Mouse (Mus musculus): ENCODE results near the gene Nup133. TPM values are rescaled to one million over a fixed set of nuclear protein-coding genes. Genes with fewer than 3 reads are reported as not detected.

Nup133 gene
- polyA plus RNA-seq, 1 experiment from 2014 or later = 44.7 TPM

DNA sequence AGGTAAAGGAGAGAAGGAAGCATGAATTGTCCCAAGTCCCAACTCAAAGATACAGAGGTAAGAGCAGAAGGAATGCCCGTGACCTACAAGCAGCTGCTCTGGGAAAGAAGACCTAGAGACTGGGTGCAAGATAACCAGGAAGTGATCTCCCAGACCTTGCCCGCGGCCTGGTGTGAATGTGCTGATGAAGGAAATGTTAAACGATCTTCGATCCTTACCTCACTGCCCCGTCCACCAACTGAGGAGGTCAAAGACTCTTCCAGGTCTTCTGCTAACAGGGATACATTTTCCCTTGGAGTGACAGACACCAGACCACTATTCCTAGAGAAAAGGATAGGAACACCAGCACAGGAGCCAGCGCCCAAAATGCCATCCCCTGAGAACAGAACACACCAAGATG, 20.0 kb downstream of the Nup133 start:
- Histone ChIP-seq H3K4me3 (no peak overlapping the region), H3K27ac (no peak overlapping the region), H3K4me1 (replicated peaks) (no peaks in the 10 kb centered on the region), H3K9me3 (no peaks in the 10 kb centered on the region), H3K36me3 (peaks cover 94% of the 10 kb centered on the region), H3K27me3 (ENCODE audit: insufficient read depth, poor library complexity, severe bottlenecking) (no peaks in the 10 kb centered on the region)
- no peak for DNase-seq (ENCODE audit: low spot score)
- 92% methylated on average over 7 of the region's 7 CpGs for WGBS

DNA sequence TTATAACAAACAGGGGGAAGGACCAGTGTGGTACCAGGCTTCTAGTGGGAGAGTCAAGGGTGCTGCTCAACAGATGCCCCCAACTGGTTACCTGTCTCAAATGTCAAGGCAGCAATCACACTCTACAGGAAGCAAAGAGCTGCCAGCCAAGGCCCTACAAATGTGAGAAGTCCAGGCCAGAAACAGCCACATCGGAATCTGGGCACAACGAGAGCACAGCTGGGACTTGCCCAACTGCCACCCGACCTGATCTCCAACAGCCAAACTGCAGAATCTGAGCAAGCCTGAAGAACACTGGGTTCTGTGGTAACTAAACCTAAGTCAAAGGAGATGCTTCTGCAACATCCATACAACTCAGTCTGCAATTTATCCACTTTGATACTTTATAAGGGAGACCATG, 23.4 kb downstream of the Nup133 start:
- H3K36me3 ChIP-seq = peaks cover 96% of the 10 kb centered on the region
- 93% methylated on average over 3 of the region's 3 CpGs for WGBS
- H3K27me3 ChIP-seq (ENCODE audit: insufficient read depth, poor library complexity, severe bottlenecking) = no peaks in the 10 kb centered on the region
- no peaks in the 10 kb centered on the region for H3K4me1 ChIP-seq (replicated peaks)
- no peaks in the 10 kb centered on the region for H3K9me3 ChIP-seq
- H3K27ac ChIP-seq = no peak overlapping the region
- H3K4me3 ChIP-seq = no peak overlapping the region
- no peak for DNase-seq (ENCODE audit: low spot score)

GRCm38 (mm10) chr8:123924719-123925118, 24.3 kb downstream of the Nup133 start:
- Histone ChIP-seq H3K4me3 (no peak overlapping the region), H3K9me3 (no peaks in the 10 kb centered on the region), H3K4me1 (replicated peaks) (no peaks in the 10 kb centered on the region), H3K27ac (no peak overlapping the region), H3K36me3 (peaks cover 96% of the 10 kb centered on the region), H3K27me3 (ENCODE audit: insufficient read depth, poor library complexity, severe bottlenecking) (no peaks in the 10 kb centered on the region)
- DNase-seq (ENCODE audit: low spot score) = peak; percentile 79
- 25% methylated on average over 2 of the region's 2 CpGs for WGBS

DNA sequence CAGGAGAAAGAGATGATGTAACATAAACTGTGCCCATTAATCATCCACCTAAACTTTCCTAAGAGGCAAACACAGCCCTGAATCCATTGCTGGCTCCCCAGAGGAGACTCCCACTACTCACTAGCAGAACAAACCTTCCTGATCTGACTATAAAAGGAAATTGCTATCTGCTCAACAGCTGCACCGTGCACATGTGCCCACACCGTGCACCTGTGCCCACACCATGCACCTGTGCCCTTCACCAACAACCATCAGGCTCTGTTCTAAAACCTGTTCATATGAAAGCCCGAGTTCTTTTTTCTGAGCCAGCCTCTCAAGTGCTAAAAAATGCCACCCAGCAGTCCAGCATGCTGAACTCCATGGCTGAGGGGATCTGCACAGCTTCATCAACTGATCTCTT, 34.4 kb downstream of the Nup133 start:
- no peak for DNase-seq (ENCODE audit: low spot score)

DNA sequence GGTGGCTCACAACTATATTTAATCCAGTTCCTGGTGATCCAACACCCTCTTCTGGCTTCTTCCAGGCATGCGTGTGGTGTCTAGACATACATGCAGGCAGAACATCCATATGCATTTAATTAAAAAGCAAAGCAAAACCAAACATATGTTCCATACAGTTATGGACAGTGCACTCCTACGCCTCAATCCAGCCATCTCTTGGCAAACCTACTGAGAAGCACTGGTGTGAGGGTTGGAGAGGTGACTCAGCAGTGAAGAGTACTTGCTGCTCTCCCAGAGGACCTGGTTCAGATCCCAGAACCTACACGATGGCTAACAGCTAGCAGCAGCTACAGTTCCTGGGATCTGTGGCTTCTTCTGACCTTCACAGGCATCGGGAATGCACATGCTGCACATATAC, 36.8 kb downstream of the Nup133 start:
- peaks cover 100% of the 10 kb centered on the region for H3K36me3 ChIP-seq
- no peaks in the 10 kb centered on the region for H3K27me3 ChIP-seq (ENCODE audit: insufficient read depth, poor library complexity, severe bottlenecking)
- no peak overlapping the region for H3K27ac ChIP-seq
- WGBS = 94% methylated on average over 4 of the region's 4 CpGs
- H3K4me3 ChIP-seq = no peak overlapping the region
- no peaks in the 10 kb centered on the region for H3K4me1 ChIP-seq (replicated peaks)
- no peak for DNase-seq (ENCODE audit: low spot score)
- no peaks in the 10 kb centered on the region for H3K9me3 ChIP-seq

More for the DNA sequence above, 34.4 kb downstream of the Nup133 start:
- Histone ChIP-seq H3K4me3 (no peak overlapping the region), H3K36me3 (peaks cover 100% of the 10 kb centered on the region), H3K27ac (no peak overlapping the region), H3K9me3 (no peaks in the 10 kb centered on the region), H3K4me1 (replicated peaks) (no peaks in the 10 kb centered on the region), H3K27me3 (ENCODE audit: insufficient read depth, poor library complexity, severe bottlenecking) (no peaks in the 10 kb centered on the region)
- WGBS = 97% methylated on average over 3 of the region's 3 CpGs

GRCm38 (mm10) chr8:123907604-123908003, 41.5 kb downstream of the Nup133 start:
- Histone ChIP-seq H3K27me3 (ENCODE audit: insufficient read depth, poor library complexity, severe bottlenecking) (no peaks in the 10 kb centered on the region), H3K4me1 (replicated peaks) (no peaks in the 10 kb centered on the region), H3K36me3 (peaks cover 99% of the 10 kb centered on the region), H3K9me3 (no peaks in the 10 kb centered on the region), H3K4me3 (no peak overlapping the region), H3K27ac (no peak overlapping the region)
- 93% methylated on average over 6 of the region's 6 CpGs for WGBS
- no peak for DNase-seq (ENCODE audit: low spot score)

DNA sequence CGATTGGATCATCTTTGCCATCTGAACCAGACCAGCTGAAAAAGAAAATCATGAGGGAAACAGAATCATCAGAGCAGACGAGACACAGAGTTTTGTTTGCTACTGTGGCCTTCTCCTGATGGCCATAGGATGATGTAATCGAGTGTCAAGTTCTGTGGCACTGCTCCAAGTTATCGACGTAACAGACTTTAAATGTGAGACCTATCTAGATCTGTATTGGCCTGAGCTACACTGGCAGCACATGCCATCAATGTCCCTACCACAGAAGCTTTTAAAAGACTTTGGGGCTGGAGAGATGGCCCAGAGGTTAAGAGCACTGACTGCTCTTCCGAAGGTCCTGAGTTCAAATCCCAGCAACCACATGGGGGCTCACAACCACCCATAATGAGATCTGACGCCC, 46.4 kb downstream of the Nup133 start:
- no peaks in the 10 kb centered on the region for H3K27me3 ChIP-seq (ENCODE audit: insufficient read depth, poor library complexity, severe bottlenecking)
- 91% methylated on average over 7 of the region's 7 CpGs for WGBS
- no peaks in the 10 kb centered on the region for H3K9me3 ChIP-seq
- H3K4me3 ChIP-seq = no peak overlapping the region
- no peak overlapping the region for H3K27ac ChIP-seq
- peaks cover 92% of the 10 kb centered on the region for H3K36me3 ChIP-seq
- no peaks in the 10 kb centered on the region for H3K4me1 ChIP-seq (replicated peaks)
- DNase-seq (ENCODE audit: low spot score) = no peak

DNA sequence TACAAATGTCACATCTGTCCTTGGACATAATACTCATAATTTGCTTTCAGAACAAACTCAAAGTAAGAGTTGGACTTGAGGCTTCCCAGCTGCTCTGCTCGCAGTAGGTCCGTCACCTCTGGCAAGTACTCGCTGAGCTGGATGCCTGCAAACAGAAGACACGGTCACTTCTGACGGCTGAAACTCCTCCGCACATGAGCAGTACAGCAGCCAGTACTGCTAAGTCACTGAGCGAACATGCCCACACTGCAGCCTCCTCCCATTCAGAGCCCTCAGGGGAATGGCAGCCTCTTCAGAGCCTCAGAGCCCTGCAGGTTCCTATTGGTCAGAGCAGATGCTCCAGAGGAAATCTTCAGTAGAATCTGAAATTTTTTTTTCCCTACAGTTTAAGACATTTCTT, 49.7 kb downstream of the Nup133 start:
- DNase-seq (ENCODE audit: low spot score) = no peak
- no peaks in the 10 kb centered on the region for H3K9me3 ChIP-seq
- H3K36me3 ChIP-seq = peaks cover 60% of the 10 kb centered on the region
- no peaks in the 10 kb centered on the region for H3K4me1 ChIP-seq (replicated peaks)
- H3K4me3 ChIP-seq = no peak overlapping the region
- 91% methylated on average over 7 of the region's 7 CpGs for WGBS
- peaks cover 26% of the 10 kb centered on the region for H3K27me3 ChIP-seq (ENCODE audit: insufficient read depth, poor library complexity, severe bottlenecking)
- no peak overlapping the region for H3K27ac ChIP-seq

- Histone ChIP-seq H3K4me3 (no peak overlapping the region), H3K9me3 (no peaks in the 10 kb centered on the region), H3K36me3 (peaks cover 52% of the 10 kb centered on the region), H3K4me1 (replicated peaks) (no peaks in the 10 kb centered on the region), H3K27me3 (ENCODE audit: insufficient read depth, poor library complexity, severe bottlenecking) (peaks cover 34% of the 10 kb centered on the region), H3K27ac (no peak overlapping the region)
- DNase-seq (ENCODE audit: low spot score) = no peak
- 89% methylated on average over 5 of the region's 5 CpGs for WGBS
Measured at GRCm38 (mm10) chr8:123898576-123898975, 50.5 kb downstream of the Nup133 start.

- peaks cover 52% of the 10 kb centered on the region for H3K27me3 ChIP-seq (ENCODE audit: insufficient read depth, poor library complexity, severe bottlenecking)
- 57% methylated on average over 10 of the region's 10 CpGs for WGBS
- peaks cover 12% of the 10 kb centered on the region for H3K4me1 ChIP-seq (replicated peaks)
- no peaks in the 10 kb centered on the region for H3K9me3 ChIP-seq
- H3K36me3 ChIP-seq = peaks cover 34% of the 10 kb centered on the region
- DNase-seq (ENCODE audit: low spot score) = no peak
- H3K27ac ChIP-seq = no peak overlapping the region
- H3K4me3 ChIP-seq = no peak overlapping the region
Measured at GRCm38 (mm10) chr8:123896774-123897173, 52.3 kb downstream of the Nup133 start.

DNA sequence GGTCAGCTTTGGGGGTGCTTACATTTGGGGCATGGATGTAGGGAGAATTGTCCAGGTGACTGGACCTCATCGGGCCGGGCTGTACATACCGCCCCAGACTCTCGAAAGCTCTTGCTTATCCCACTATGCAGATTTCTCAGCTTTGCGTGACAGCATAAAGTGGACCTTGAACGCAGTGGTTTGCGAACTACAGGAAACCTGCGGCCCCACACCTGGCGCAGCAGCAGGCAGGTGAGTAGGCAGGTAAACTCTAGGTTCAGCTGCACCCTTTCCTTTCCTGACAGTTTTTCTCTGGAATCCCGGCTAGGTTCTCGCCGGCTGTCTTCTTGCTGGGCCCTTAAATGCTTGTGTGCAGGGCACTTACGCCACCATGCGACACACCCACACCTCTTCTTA, 52.7 kb downstream of the Nup133 start:
- no peaks in the 10 kb centered on the region for H3K9me3 ChIP-seq
- peaks cover 30% of the 10 kb centered on the region for H3K36me3 ChIP-seq
- H3K4me1 ChIP-seq (replicated peaks) = peaks cover 16% of the 10 kb centered on the region
- no peak overlapping the region for H3K27ac ChIP-seq
- no peak overlapping the region for H3K4me3 ChIP-seq
- WGBS = 69% methylated on average over 14 of the region's 14 CpGs
- H3K27me3 ChIP-seq (ENCODE audit: insufficient read depth, poor library complexity, severe bottlenecking) = peaks cover 56% of the 10 kb centered on the region
- DNase-seq (ENCODE audit: low spot score) = no peak

DNA sequence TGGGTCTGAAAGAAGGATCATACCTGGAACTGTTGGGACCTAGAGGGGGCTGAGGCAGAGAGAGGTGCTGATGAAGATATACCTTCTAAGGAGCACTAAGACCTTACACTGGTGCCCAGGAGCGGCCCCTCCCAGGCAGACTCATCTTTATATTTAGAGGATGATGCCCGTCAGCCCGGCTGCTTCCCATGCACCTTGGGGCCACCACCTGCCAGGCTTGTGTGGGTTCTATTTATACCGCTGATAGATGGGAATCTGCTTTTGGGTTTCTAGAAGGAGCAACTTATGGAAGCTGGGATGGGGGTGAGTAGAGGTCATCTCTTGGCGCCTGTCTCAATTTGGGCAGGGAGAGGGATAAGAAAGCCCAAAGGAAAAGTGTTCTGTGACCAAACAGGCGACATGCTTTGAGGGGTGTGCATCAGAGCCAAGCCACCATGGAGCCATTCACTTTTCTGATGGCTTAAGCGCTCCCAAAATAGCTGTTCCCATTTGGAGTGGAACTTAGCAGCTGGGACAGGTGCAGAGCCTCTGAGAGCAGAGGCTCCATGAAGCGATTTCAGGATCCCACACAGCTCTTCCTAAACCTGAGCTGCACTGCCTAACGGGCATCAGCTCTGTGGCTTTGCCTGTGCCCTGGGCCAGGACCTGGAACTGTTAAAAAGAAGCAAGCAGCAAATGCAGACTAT, 53.2 kb downstream of the Nup133 start:
- Histone ChIP-seq H3K4me1 (replicated peaks) (peaks cover 20% of the 10 kb centered on the region), H3K36me3 (peaks cover 25% of the 10 kb centered on the region), H3K27me3 (ENCODE audit: insufficient read depth, poor library complexity, severe bottlenecking) (peaks cover 61% of the 10 kb centered on the region), H3K27ac (no peak overlapping the region), H3K4me3 (no peak overlapping the region), H3K9me3 (no peaks in the 10 kb centered on the region)
- DNase-seq (ENCODE audit: low spot score) = no peak
- WGBS = 70% methylated on average over 9 of the region's 9 CpGs

GRCm38 (mm10) chr8:123895230-123895629, 53.8 kb downstream of the Nup133 start:
- H3K27me3 ChIP-seq (ENCODE audit: insufficient read depth, poor library complexity, severe bottlenecking) = peaks cover 67% of the 10 kb centered on the region
- peaks cover 20% of the 10 kb centered on the region for H3K4me1 ChIP-seq (replicated peaks)
- H3K27ac ChIP-seq = no peak overlapping the region
- 86% methylated on average over 4 of the region's 4 CpGs for WGBS
- no peak overlapping the region for H3K4me3 ChIP-seq
- H3K36me3 ChIP-seq = peaks cover 19% of the 10 kb centered on the region
- DNase-seq (ENCODE audit: low spot score) = no peak
- H3K9me3 ChIP-seq = no peaks in the 10 kb centered on the region

Data from hindbrain, embryonic 10.5 days (tissue).